13 mouse cellular contexts compared by ENCODE assay signal in genomic region chr7:37984866-37985265, GRCm38 (mm10).
"Had no signal": no experiment of that assay in that cellular context is flagged by ENCODE, and none has a peak within 500 bp of the region (broad histone marks: within the 10 kb centered on the region; RNA-seq: fewer than 3 reads in every experiment).

No protein-coding gene starts in this region.

- H3K4me1 ChIP-seq: midbrain, embryonic 13.5 days; midbrain, embryonic 15.5 days; neural tube, embryonic 12.5 days; stomach, embryonic 15.5 days had no signal

- H3K9me3 ChIP-seq: megakaryocyte, embryonic 14.5 days; midbrain, embryonic 13.5 days; midbrain, embryonic 15.5 days; neural tube, embryonic 12.5 days; stomach, embryonic 15.5 days had no signal

- DNase-seq: lung, adult 18-20 months; lung, embryonic 14.5 days; lung, postnatal 10 days; lung, postnatal 36 days; right cerebral cortex, postnatal 14 days; thymus, adult 2 months; thymus, postnatal 25 days; thymus, postnatal 4 days had no signal

- H3K4me3 ChIP-seq: megakaryocyte, embryonic 14.5 days; midbrain, embryonic 13.5 days; midbrain, embryonic 15.5 days; neural tube, embryonic 12.5 days; stomach, embryonic 15.5 days had no signal

- ATAC-seq: midbrain, embryonic 13.5 days; midbrain, embryonic 15.5 days had no signal

- H3K27me3 ChIP-seq: megakaryocyte, embryonic 14.5 days; midbrain, embryonic 13.5 days; midbrain, embryonic 15.5 days; neural tube, embryonic 12.5 days; stomach, embryonic 15.5 days had no signal

- H3K36me3 ChIP-seq: midbrain, embryonic 15.5 days had no signal
